Mouse (Mus musculus) neural tube, embryonic 12.5 days (tissue): Measurements from ENCODE around the gene Fam181a. TPM values are rescaled to one million over a fixed set of nuclear protein-coding genes. Genes with fewer than 3 reads are reported as not detected.

ENCODE experiments used
- ATAC-seq: fragments of 200-750 bp; cut with Nextera tagmentation; 2 replicates; pipeline ENCODE4 v1.8.0; 2017; ENCODE audit warnings: low read depth, mild to moderate bottlenecking, moderate TSS enrichment, moderate library complexity; ENCODE audit not compliant: low FRiP score
- H3K27ac ChIP-seq: fragments of 300-500 bp; sonication (generic); 2 replicates; pipeline ENCODE4 v1.5.1; 2016
- H3K27me3 ChIP-seq: fragments of 300-500 bp; sonication (generic); replicated peaks from 2 replicates; pipeline ENCODE4 v1.6.1; 2016; ENCODE audit warnings: mild to moderate bottlenecking
- H3K36me3 ChIP-seq: fragments of 300-500 bp; sonication (generic); 2 replicates; pipeline ENCODE4 v1.6.1; 2016; ENCODE audit warnings: mild to moderate bottlenecking
- H3K4me1 ChIP-seq: fragments of 300-500 bp; sonication (generic); 2 replicates; pipeline ENCODE4 v1.6.1; 2016
- H3K4me2 ChIP-seq: fragments of 300-500 bp; sonication (generic); replicated peaks from 2 replicates; pipeline ENCODE4 v1.6.1; 2016; ENCODE audit warnings: mild to moderate bottlenecking
- H3K4me3 ChIP-seq: fragments of 300-500 bp; sonication (generic); 2 replicates; pipeline ENCODE4 v1.5.1; 2016
- H3K9ac ChIP-seq: fragments of 300-500 bp; sonication (generic); 2 replicates; pipeline ENCODE4 v1.6.1; 2016; ENCODE audit warnings: mild to moderate bottlenecking
- H3K9me3 ChIP-seq: fragments of 300-500 bp; sonication (generic); 2 replicates; pipeline ENCODE4 v1.6.1; 2016; ENCODE audit warnings: mild to moderate bottlenecking
- WGBS: fragments of 180-500 bp; shearing (Covaris S2); methylation state at CpG from one replicate; pipeline ENCODE4 v1.1.7; 2016; 5-methylcytosine and 5-hydroxymethylcytosine counted together
- polyA plus RNA-seq: library from polyadenylated mRNA; unstranded; fragments of >200 nt; fragmentation: Nextera tagmentation; extraction: Ambion mirVana; gene quantifications from 2 replicates; pipeline ENCODE4 v1.2.1, GENCODE M21; 2016

The Fam181a gene
- polyA plus RNA-seq: 21.3 and 23.2 TPM in 2 replicates

- WGBS: 82% methylated on average over 2 of the region's 2 CpGs
- H3K4me3 ChIP-seq: no peak within 1 kb of the TSS
- no peaks in the 10 kb centered on the region for H3K36me3 ChIP-seq
- ATAC-seq: no peak
- peaks cover under 1% of the 10 kb centered on the region; the same call in 1 of the 2 replicates for H3K27me3 ChIP-seq
- H3K9ac ChIP-seq: no peak within 1 kb of the TSS
- H3K9me3 ChIP-seq: no peaks in the 10 kb centered on the region
- no peak within 1 kb of the TSS for H3K4me2 ChIP-seq
- no peak within 1 kb of the TSS for H3K27ac ChIP-seq
- peaks cover 36% of the 10 kb centered on the region for H3K4me1 ChIP-seq
Observed at GRCm38 (mm10) chr12:103310744-103311267, at the start of gene Fam181a. Gene Fam181a, plus strand, starts transcription at chr12:103310975.

GRCm38 (mm10) chr12:103262017-103262865, 48.5 kb upstream of the Fam181a start:
- Histone ChIP-seq H3K27me3 (no peaks in the 10 kb centered on the region), H3K4me1 (no peaks in the 10 kb centered on the region), H3K4me3 (no peak overlapping the region), H3K36me3 (no peaks in the 10 kb centered on the region), H3K27ac (no peak overlapping the region), H3K9ac (no peak overlapping the region), H3K4me2 (no peak overlapping the region), H3K9me3 (no peaks in the 10 kb centered on the region)
- ATAC-seq: no peak
- 68% methylated on average over 13 of the region's 13 CpGs for WGBS

GRCm38 (mm10) chr12:103266605-103267004, 44.2 kb upstream of the Fam181a start:
- 33% methylated on average over 3 of the region's 3 CpGs for WGBS
- ATAC-seq: no peak

GRCm38 (mm10) chr12:103272176-103272575, 38.6 kb upstream of the Fam181a start:
- no peak for ATAC-seq
- no peaks in the 10 kb centered on the region for H3K27me3 ChIP-seq
- no peaks in the 10 kb centered on the region for H3K9me3 ChIP-seq
- 92% methylated on average over 3 of the region's 3 CpGs for WGBS
- H3K9ac ChIP-seq: no peak overlapping the region
- no peaks in the 10 kb centered on the region for H3K36me3 ChIP-seq
- H3K4me3 ChIP-seq: no peak overlapping the region
- no peaks in the 10 kb centered on the region for H3K4me1 ChIP-seq
- H3K27ac ChIP-seq: no peak overlapping the region
- no peak overlapping the region for H3K4me2 ChIP-seq

More at GRCm38 (mm10) chr12:103266605-103267004, 44.2 kb upstream of the Fam181a start:
- Histone ChIP-seq H3K36me3 (no peaks in the 10 kb centered on the region), H3K9me3 (no peaks in the 10 kb centered on the region), H3K27me3 (no peaks in the 10 kb centered on the region), H3K27ac (no peak overlapping the region), H3K4me1 (no peaks in the 10 kb centered on the region), H3K9ac (no peak overlapping the region), H3K4me3 (no peak overlapping the region), H3K4me2 (no peak overlapping the region)

- no peak for ATAC-seq
- 63% methylated on average over 6 of the region's 6 CpGs for WGBS
- no peak overlapping the region for H3K27ac ChIP-seq
- no peaks in the 10 kb centered on the region for H3K27me3 ChIP-seq
- H3K4me3 ChIP-seq: no peak overlapping the region
- H3K4me2 ChIP-seq: no peak overlapping the region
- H3K9me3 ChIP-seq: no peaks in the 10 kb centered on the region; the same call in 1 of the 2 replicates
- H3K9ac ChIP-seq: no peak overlapping the region
- no peaks in the 10 kb centered on the region for H3K36me3 ChIP-seq
- H3K4me1 ChIP-seq: no peaks in the 10 kb centered on the region
Observed at GRCm38 (mm10) chr12:103273051-103273450, 37.7 kb upstream of the Fam181a start.

- Histone ChIP-seq H3K4me2 (no peak overlapping the region), H3K4me3 (no peak overlapping the region), H3K27ac (no peak overlapping the region), H3K9me3 (no peaks in the 10 kb centered on the region; the same call in 1 of the 2 replicates), H3K27me3 (no peaks in the 10 kb centered on the region), H3K36me3 (no peaks in the 10 kb centered on the region), H3K9ac (no peak overlapping the region), H3K4me1 (no peaks in the 10 kb centered on the region)
- ATAC-seq: no peak
- 90% methylated on average over 2 of the region's 2 CpGs for WGBS
Observed at GRCm38 (mm10) chr12:103273732-103274131, 37.0 kb upstream of the Fam181a start.

- Histone ChIP-seq H3K36me3 (no peaks in the 10 kb centered on the region), H3K9me3 (no peaks in the 10 kb centered on the region; the same call in 1 of the 2 replicates), H3K9ac (no peak overlapping the region), H3K27ac (no peak overlapping the region), H3K4me2 (no peak overlapping the region), H3K27me3 (no peaks in the 10 kb centered on the region), H3K4me3 (no peak overlapping the region), H3K4me1 (no peaks in the 10 kb centered on the region)
- WGBS: 85% methylated on average over 4 of the region's 4 CpGs
- no peak for ATAC-seq
Observed at GRCm38 (mm10) chr12:103276422-103276821, 34.4 kb upstream of the Fam181a start.

- Histone ChIP-seq H3K4me3 (no peak overlapping the region), H3K9ac (no peak overlapping the region), H3K9me3 (no peaks in the 10 kb centered on the region; the same call in 1 of the 2 replicates), H3K27ac (no peak overlapping the region), H3K36me3 (no peaks in the 10 kb centered on the region), H3K4me1 (no peaks in the 10 kb centered on the region), H3K27me3 (no peaks in the 10 kb centered on the region), H3K4me2 (no peak overlapping the region)
- WGBS: 70% methylated on average over 2 of the region's 2 CpGs
- ATAC-seq: no peak
Observed at GRCm38 (mm10) chr12:103281491-103281890, 29.3 kb upstream of the Fam181a start.

GRCm38 (mm10) chr12:103281912-103282311, 28.9 kb upstream of the Fam181a start:
- Histone ChIP-seq H3K4me1 (no peaks in the 10 kb centered on the region), H3K4me3 (no peak overlapping the region), H3K4me2 (no peak overlapping the region), H3K9me3 (no peaks in the 10 kb centered on the region; the same call in 1 of the 2 replicates), H3K27ac (no peak overlapping the region), H3K27me3 (no peaks in the 10 kb centered on the region), H3K9ac (no peak overlapping the region), H3K36me3 (no peaks in the 10 kb centered on the region)
- 77% methylated on average over 4 of the region's 4 CpGs for WGBS
- ATAC-seq: no peak; the same call in 1 of the 2 replicates

- Histone ChIP-seq H3K4me2 (no peak overlapping the region), H3K27me3 (no peaks in the 10 kb centered on the region), H3K36me3 (no peaks in the 10 kb centered on the region), H3K4me3 (no peak overlapping the region), H3K9ac (no peak overlapping the region), H3K4me1 (no peaks in the 10 kb centered on the region), H3K9me3 (no peaks in the 10 kb centered on the region; the same call in 1 of the 2 replicates), H3K27ac (no peak overlapping the region)
- no peak for ATAC-seq
- 73% methylated on average over 6 of the region's 6 CpGs for WGBS
Observed at GRCm38 (mm10) chr12:103282936-103283335, 27.8 kb upstream of the Fam181a start.

GRCm38 (mm10) chr12:103283411-103283810, 27.4 kb upstream of the Fam181a start:
- Histone ChIP-seq H3K4me3 (no peak overlapping the region), H3K4me1 (no peaks in the 10 kb centered on the region), H3K9ac (no peak overlapping the region), H3K4me2 (no peak overlapping the region), H3K9me3 (no peaks in the 10 kb centered on the region), H3K27ac (no peak overlapping the region), H3K27me3 (no peaks in the 10 kb centered on the region), H3K36me3 (no peaks in the 10 kb centered on the region)
- WGBS: 87% methylated on average over 3 of the region's 3 CpGs
- ATAC-seq: no peak

- Histone ChIP-seq H3K9ac (no peak overlapping the region), H3K4me1 (no peaks in the 10 kb centered on the region), H3K4me3 (no peak overlapping the region), H3K36me3 (no peaks in the 10 kb centered on the region), H3K9me3 (no peaks in the 10 kb centered on the region), H3K27ac (no peak overlapping the region), H3K4me2 (no peak overlapping the region), H3K27me3 (no peaks in the 10 kb centered on the region)
- ATAC-seq: no peak
- WGBS: 73% methylated on average over 4 of the region's 4 CpGs
Observed at GRCm38 (mm10) chr12:103287276-103287675, 23.5 kb upstream of the Fam181a start.
